Mouse (Mus musculus) 416B (cell line): ENCODE data around the gene Lrp6.

ENCODE experiments used
- DNase-seq: peaks from one replicate; pipeline ENCODE4 v3.0.0; 2011; ENCODE audit warnings: low read depth

Lrp6 gene

GRCm38 (mm10) chr6:134531950-134532349 lies 34.8 kb downstream of the Lrp6 start:
- no peak for DNase-seq

- no peak for DNase-seq
Measured at GRCm38 (mm10) chr6:134529340-134529739, 37.4 kb downstream of the Lrp6 start.

GRCm38 (mm10) chr6:134528396-134528795 lies 38.4 kb downstream of the Lrp6 start:
- no peak for DNase-seq

- DNase-seq: no peak
Measured at GRCm38 (mm10) chr6:134527596-134528128, 39.1 kb downstream of the Lrp6 start.

GRCm38 (mm10) chr6:134526821-134527595 lies 39.8 kb downstream of the Lrp6 start:
- no peak for DNase-seq

- DNase-seq: no peak
Measured at GRCm38 (mm10) chr6:134526275-134526674, 40.5 kb downstream of the Lrp6 start.

GRCm38 (mm10) chr6:134521411-134521810 lies 45.4 kb downstream of the Lrp6 start:
- DNase-seq: no peak

GRCm38 (mm10) chr6:134520821-134521220 lies 45.9 kb downstream of the Lrp6 start:
- no peak for DNase-seq

GRCm38 (mm10) chr6:134518450-134518849 lies 48.3 kb downstream of the Lrp6 start:
- no peak for DNase-seq

- no peak for DNase-seq
Measured at GRCm38 (mm10) chr6:134517141-134517540, 49.6 kb downstream of the Lrp6 start.

- no peak for DNase-seq
Measured at GRCm38 (mm10) chr6:134515416-134515815, 51.3 kb downstream of the Lrp6 start.

- peak; percentile 49 for DNase-seq
Measured at GRCm38 (mm10) chr6:134513896-134514510, 52.8 kb downstream of the Lrp6 start.

- no peak for DNase-seq
Measured at GRCm38 (mm10) chr6:134513011-134513410, 53.8 kb downstream of the Lrp6 start.

- DNase-seq: no peak
Measured at GRCm38 (mm10) chr6:134512478-134512877, 54.3 kb downstream of the Lrp6 start.

GRCm38 (mm10) chr6:134511118-134511517 lies 55.6 kb downstream of the Lrp6 start:
- DNase-seq: no peak

GRCm38 (mm10) chr6:134510280-134510679 lies 56.5 kb downstream of the Lrp6 start:
- DNase-seq: no peak

- no peak for DNase-seq
Measured at GRCm38 (mm10) chr6:134509731-134510226, 57.0 kb downstream of the Lrp6 start.

- no peak for DNase-seq
Measured at GRCm38 (mm10) chr6:134504866-134505265, 61.9 kb downstream of the Lrp6 start.

GRCm38 (mm10) chr6:134502335-134502734 lies 64.4 kb downstream of the Lrp6 start:
- DNase-seq: no peak

- no peak for DNase-seq
Measured at GRCm38 (mm10) chr6:134500381-134501162, 66.2 kb downstream of the Lrp6 start.

GRCm38 (mm10) chr6:134499089-134499488 lies 67.7 kb downstream of the Lrp6 start:
- DNase-seq: no peak

GRCm38 (mm10) chr6:134498518-134498917 lies 68.2 kb downstream of the Lrp6 start:
- DNase-seq: no peak
